Mouse (Mus musculus) stomach, postnatal 0 days (tissue): ENCODE results near the gene Ifnk. TPM values are rescaled to one million over a fixed set of nuclear protein-coding genes. Genes with fewer than 3 reads are reported as not detected.

Experiments
- ATAC-seq: fragments of 200-750 bp; cut with Nextera tagmentation; 2 replicates; pipeline ENCODE4 v1.8.0; 2017; ENCODE audit not compliant: low FRiP score, low TSS enrichment
- DNase-seq: peaks from one replicate; pipeline ENCODE4 v3.0.0-alpha.2; 2016; ENCODE audit warnings: low spot score
- H3K27ac ChIP-seq: fragments of 300-500 bp; sonication (generic); replicated peaks from 2 replicates; pipeline ENCODE4 v1.5.1; 2014; ENCODE audit warnings: mild to moderate bottlenecking, control low read depth
- H3K27me3 ChIP-seq: fragments of 300-500 bp; sonication (generic); 2 replicates; pipeline ENCODE4 v1.6.1; 2014; ENCODE audit warnings: low read length; ENCODE audit not compliant: control insufficient read depth, insufficient read depth
- H3K36me3 ChIP-seq: fragments of 300-500 bp; sonication (generic); 2 replicates; pipeline ENCODE4 v1.6.1; 2014; ENCODE audit warnings: low read length, mixed read lengths; ENCODE audit not compliant: control insufficient read depth, insufficient read depth
- H3K4me1 ChIP-seq: fragments of 300-500 bp; sonication (generic); replicated peaks from 2 replicates; pipeline ENCODE4 v1.6.1; 2014; ENCODE audit warnings: antibody characterized with exemption; ENCODE audit not compliant: control insufficient read depth, insufficient read depth
- H3K4me2 ChIP-seq: fragments of 300-500 bp; sonication (generic); replicated peaks from 2 replicates; pipeline ENCODE4 v1.6.1; 2014; ENCODE audit warnings: low read depth, mild to moderate bottlenecking, control low read depth, moderate library complexity
- H3K4me3 ChIP-seq: fragments of 300-500 bp; sonication (generic); 2 replicates; pipeline ENCODE4 v1.5.1; 2014; ENCODE audit warnings: low read depth, low read length, control low read depth
- H3K9ac ChIP-seq: fragments of 300-500 bp; sonication (generic); 2 replicates; pipeline ENCODE4 v1.6.1; 2014; ENCODE audit warnings: mild to moderate bottlenecking, low read length, control low read depth, mixed read lengths
- H3K9me3 ChIP-seq: fragments of 300-500 bp; sonication (generic); 2 replicates; pipeline ENCODE4 v1.6.1; 2016; ENCODE audit warnings: low read length; ENCODE audit not compliant: control insufficient read depth
- CTCF ChIP-seq: IDR thresholded peaks from 2 replicates; pipeline ENCODE4 v1.5.1; 2016; ENCODE audit warnings: antibody characterized with exemption, low read depth, mild to moderate bottlenecking, moderate library complexity
- EP300 ChIP-seq: optimal IDR thresholded peaks from 2 replicates; pipeline ENCODE3; 2016; ENCODE audit warnings: antibody characterized with exemption
- WGBS: fragments of 180-500 bp; shearing (Covaris S2); extraction: QIAGEN DNeasy Blood & Tissue Kit; methylation state at CpG from one replicate; pipeline ENCODE4 v1.1.7; 2014; 5-methylcytosine and 5-hydroxymethylcytosine counted together
- polyA plus RNA-seq: library from polyadenylated mRNA; unstranded; fragments of >200 nt; fragmentation: Nextera tagmentation; extraction: Ambion mirVana; gene quantifications from 2 replicates; pipeline ENCODE4 v1.2.1, GENCODE M21; 2015

Gene Ifnk
- polyA plus RNA-seq, 1 experiment from 2014 or later, result 0.16 TPM

DNA sequence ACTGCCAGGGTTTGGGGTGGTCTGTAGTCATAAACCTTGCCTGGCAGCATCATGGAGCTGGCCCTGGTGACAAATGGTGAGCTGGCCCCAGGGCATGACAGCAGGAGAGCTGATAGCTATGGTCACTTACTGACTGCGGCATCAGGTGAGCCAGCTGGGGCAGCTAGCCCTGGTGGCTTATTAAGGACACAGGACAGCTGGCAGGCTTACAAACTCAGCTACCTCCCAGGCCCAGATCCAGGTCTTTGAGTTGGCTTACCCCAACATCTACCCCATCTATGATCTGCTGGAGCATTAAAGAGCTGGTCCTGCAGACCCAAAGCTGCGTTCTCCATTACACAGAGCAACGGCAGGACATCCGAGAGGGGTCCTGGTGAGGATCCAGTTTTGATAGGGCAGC is 18.4 kb upstream of the Ifnk start:
- no peaks in the 10 kb centered on the region for H3K36me3 ChIP-seq
- no peak overlapping the region for H3K4me2 ChIP-seq
- ATAC-seq (no peak), DNase-seq (no peak)
- no peak for TF ChIP-seq CTCF
- no peak for TF ChIP-seq EP300
- no peak overlapping the region for H3K27ac ChIP-seq
- H3K27me3 ChIP-seq, result no peaks in the 10 kb centered on the region
- H3K4me1 ChIP-seq, result no peaks in the 10 kb centered on the region
- H3K9me3 ChIP-seq, result no peaks in the 10 kb centered on the region
- WGBS, result 82% methylated on average over 4 of the region's 4 CpGs
- H3K9ac ChIP-seq, result no peak overlapping the region
- no peak overlapping the region for H3K4me3 ChIP-seq

DNA sequence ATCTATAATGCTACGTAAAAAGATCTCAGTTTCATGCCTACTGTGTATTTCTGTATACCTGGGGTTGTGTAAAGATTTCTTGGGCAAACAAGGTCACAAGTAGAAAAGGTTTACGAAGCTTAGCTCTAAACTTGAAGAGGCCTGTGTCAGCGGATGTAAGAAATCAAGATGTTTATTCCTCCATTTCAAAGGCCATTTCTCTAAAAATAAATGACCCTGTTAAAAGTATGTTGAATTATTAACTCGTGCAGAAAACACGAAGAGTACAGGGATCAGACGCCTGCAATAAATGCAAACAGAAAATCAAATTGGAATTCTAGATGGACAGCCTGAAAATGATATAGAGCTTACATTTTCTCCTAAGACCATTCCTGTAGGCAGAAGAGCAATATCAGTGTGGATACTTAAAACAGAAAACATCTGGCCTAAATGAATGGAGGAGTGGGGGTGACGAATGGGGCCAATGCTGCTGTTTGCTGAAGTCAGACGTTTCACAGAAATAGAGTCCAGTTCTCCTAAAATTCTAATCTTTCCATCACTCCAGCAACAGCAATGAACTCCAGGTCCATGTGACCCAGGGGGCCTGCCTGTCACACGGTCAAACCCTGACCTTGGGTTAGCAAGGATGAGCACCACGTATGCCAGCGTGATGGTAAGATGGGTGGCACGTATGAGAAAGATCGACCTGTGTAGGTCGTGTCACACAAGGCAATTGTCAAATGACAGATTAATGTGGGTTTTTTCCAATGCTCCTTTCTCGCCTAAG is 16.8 kb upstream of the Ifnk start:
- WGBS, result 56% methylated on average over 15 of the region's 15 CpGs
- Histone ChIP-seq H3K27ac (no peak overlapping the region), H3K4me2 (no peak overlapping the region), H3K36me3 (no peaks in the 10 kb centered on the region), H3K4me1 (no peaks in the 10 kb centered on the region), H3K9ac (no peak overlapping the region), H3K27me3 (no peaks in the 10 kb centered on the region), H3K4me3 (no peak overlapping the region), H3K9me3 (no peaks in the 10 kb centered on the region)
- TF ChIP-seq EP300, result no peak
- TF ChIP-seq CTCF, result no peak
- DNase-seq (no peak), ATAC-seq (no peak)

DNA sequence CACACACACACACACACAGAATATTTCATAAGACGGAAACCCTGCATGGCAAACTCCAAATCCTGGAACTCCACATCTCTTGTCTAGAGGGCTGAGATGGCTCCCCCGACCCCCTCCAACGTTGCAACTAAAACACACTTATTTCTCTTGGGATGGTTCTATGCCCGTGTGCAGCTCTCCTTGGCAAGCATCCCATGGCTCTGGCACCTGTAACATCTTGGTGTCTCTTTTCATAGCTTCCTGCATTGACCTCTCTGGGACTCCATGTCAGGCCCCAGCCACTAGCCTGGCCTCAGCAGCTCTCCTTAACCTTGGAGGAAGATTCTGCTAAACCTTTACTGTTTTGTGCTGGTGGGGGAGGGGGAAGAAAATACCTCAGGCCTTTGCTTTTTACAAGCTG is 16.1 kb upstream of the Ifnk start:
- H3K4me2 ChIP-seq, result no peak overlapping the region
- no peaks in the 10 kb centered on the region for H3K4me1 ChIP-seq
- no peaks in the 10 kb centered on the region for H3K9me3 ChIP-seq
- no peak overlapping the region for H3K27ac ChIP-seq
- ATAC-seq, result no peak
- WGBS, result 77% methylated on average over 4 of the region's 4 CpGs
- TF ChIP-seq EP300 (no peak), CTCF (no peak)
- H3K27me3 ChIP-seq, result no peaks in the 10 kb centered on the region
- H3K36me3 ChIP-seq, result no peaks in the 10 kb centered on the region
- no peak overlapping the region for H3K4me3 ChIP-seq
- H3K9ac ChIP-seq, result no peak overlapping the region
- no peak for DNase-seq

DNA sequence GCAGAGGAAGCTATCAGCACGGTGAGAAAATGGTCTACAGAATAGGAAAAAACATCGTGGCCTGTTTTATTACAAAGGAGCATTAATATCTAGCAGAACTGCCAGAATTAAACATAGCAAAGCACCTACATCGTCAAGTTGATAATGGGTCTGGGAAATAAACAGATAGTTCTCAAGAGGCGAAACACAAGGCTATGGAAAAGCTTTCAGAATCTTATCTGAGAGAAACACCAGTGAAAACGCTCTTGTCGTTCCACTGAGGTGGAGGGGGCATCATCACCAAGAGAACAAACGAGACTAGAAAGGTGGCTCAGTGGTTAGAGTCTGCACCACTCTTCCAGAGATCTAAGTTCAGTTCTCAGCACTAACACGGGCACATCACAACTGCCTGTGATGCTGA is 14.9 kb upstream of the Ifnk start:
- TF ChIP-seq CTCF (no peak), EP300 (no peak)
- ATAC-seq (no peak), DNase-seq (no peak)
- WGBS, result 63% methylated on average over 8 of the region's 8 CpGs
- Histone ChIP-seq H3K27me3 (no peaks in the 10 kb centered on the region), H3K9ac (no peak overlapping the region), H3K36me3 (no peaks in the 10 kb centered on the region), H3K4me2 (no peak overlapping the region), H3K27ac (no peak overlapping the region), H3K4me1 (no peaks in the 10 kb centered on the region), H3K4me3 (no peak overlapping the region), H3K9me3 (no peaks in the 10 kb centered on the region)

DNA sequence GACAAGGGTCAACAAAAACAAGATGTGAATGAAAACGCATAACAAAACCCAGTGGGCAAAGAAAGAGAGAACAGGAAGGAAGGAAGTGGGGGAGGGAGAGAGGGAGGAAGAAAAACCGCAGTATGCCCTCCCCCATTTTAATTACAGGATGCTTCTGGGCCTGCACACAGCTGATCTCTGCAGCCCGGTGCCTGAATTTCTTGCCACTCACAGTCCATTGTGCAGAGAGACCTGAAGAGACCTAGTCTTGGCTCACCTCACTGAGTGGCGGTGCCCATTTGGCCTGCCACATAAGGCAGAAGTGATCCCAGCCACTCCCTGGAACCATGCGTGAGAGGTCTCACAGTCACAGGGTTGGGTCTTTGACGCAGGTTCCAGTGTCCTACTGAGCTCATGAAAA is 13.8 kb upstream of the Ifnk start:
- no peak for DNase-seq
- H3K36me3 ChIP-seq, result no peaks in the 10 kb centered on the region
- H3K4me1 ChIP-seq, result no peaks in the 10 kb centered on the region
- no peak overlapping the region for H3K9ac ChIP-seq
- ATAC-seq, result no peak
- no peak overlapping the region for H3K4me3 ChIP-seq
- no peak for TF ChIP-seq CTCF
- WGBS, result 71% methylated on average over 6 of the region's 6 CpGs
- H3K4me2 ChIP-seq, result no peak overlapping the region
- H3K9me3 ChIP-seq, result no peaks in the 10 kb centered on the region
- no peak overlapping the region for H3K27ac ChIP-seq
- no peaks in the 10 kb centered on the region for H3K27me3 ChIP-seq

DNA sequence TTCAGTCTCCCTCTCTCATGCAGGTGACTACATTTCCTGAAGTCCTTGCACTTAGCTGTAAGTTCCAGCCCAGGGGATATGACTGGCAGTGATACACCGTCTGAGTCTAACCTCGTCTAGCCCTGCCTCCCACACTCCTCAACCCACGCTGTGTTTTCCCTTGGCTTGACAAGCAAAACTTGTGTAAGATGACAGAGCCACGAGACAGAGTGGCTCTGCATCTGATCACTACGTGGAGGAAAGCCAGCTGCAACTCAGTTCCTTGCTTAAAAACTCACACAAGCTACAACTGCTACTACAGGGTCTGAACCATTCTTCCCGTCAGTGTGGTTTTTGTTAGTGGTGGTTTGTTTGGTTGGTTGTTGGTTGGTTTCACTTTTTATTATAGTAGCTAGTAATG is 11.5 kb upstream of the Ifnk start:
- Histone ChIP-seq H3K27ac (no peak overlapping the region), H3K9ac (no peak overlapping the region), H3K27me3 (no peaks in the 10 kb centered on the region), H3K4me2 (no peak overlapping the region; the same call in 1 of the 2 replicates), H3K36me3 (no peaks in the 10 kb centered on the region), H3K9me3 (no peaks in the 10 kb centered on the region), H3K4me1 (no peaks in the 10 kb centered on the region), H3K4me3 (no peak overlapping the region)
- DNase-seq, result no peak
- no peak for TF ChIP-seq CTCF
- WGBS, result 55% methylated on average over 6 of the region's 6 CpGs
- no peak for ATAC-seq
